Mouse (Mus musculus): ENCODE measurements at regions not wholly inside any gene's neighbourhood (a gene's known extent, or its start where the extent isn't known, plus 50 kb on each side); places are given as distances from the start of the nearest gene placed in this dataset.
A peak's percentile ranks its signal among the peaks of the same experiment; 100 is the strongest.

GRCm38 (mm10) chr12:7382455-7382854, 595.0 kb upstream of the Apob start:
- DNase-seq (ENCODE audit: low spot score in 2 of 2) = no peak

- DNase-seq (ENCODE audit: low spot score in 2 of 2) = no peak
These were observed 573.6 kb upstream of the Apob start for GRCm38 (mm10) chr12:7403800-7404199.

- DNase-seq (ENCODE audit: low spot score in 2 of 2) = no peak
These were observed 565.6 kb upstream of the Apob start for GRCm38 (mm10) chr12:7411810-7412209.

GRCm38 (mm10) chr12:7420276-7420675, 557.2 kb upstream of the Apob start:
- no peak for DNase-seq (ENCODE audit: low spot score in 2 of 2)

- DNase-seq (ENCODE audit: low spot score in 2 of 2) = no peak
These were observed 555.5 kb upstream of the Apob start for GRCm38 (mm10) chr12:7421826-7422540.

- peak in 1 of 2 experiments; percentile 18 for DNase-seq (ENCODE audit: low spot score in 2 of 2)
These were observed 546.5 kb upstream of the Apob start for GRCm38 (mm10) chr12:7430981-7431380.

GRCm38 (mm10) chr12:7445238-7445637, 532.2 kb upstream of the Apob start:
- no peak for DNase-seq (ENCODE audit: low spot score in 2 of 2)

- no peak for DNase-seq (ENCODE audit: low spot score in 2 of 2)
These were observed 526.9 kb upstream of the Apob start for GRCm38 (mm10) chr12:7450506-7450905.

- no peak for DNase-seq (ENCODE audit: low spot score in 2 of 2)
These were observed 520.4 kb upstream of the Apob start for GRCm38 (mm10) chr12:7457036-7457435.

GRCm38 (mm10) chr12:7457544-7457943, 519.9 kb upstream of the Apob start:
- DNase-seq (ENCODE audit: low spot score in 2 of 2) = no peak

- DNase-seq (ENCODE audit: low spot score in 2 of 2) = no peak
These were observed 512.5 kb upstream of the Apob start for GRCm38 (mm10) chr12:7464947-7465346.

GRCm38 (mm10) chr12:7512579-7513248, 464.7 kb upstream of the Apob start:
- no peak for DNase-seq (ENCODE audit: low spot score in 2 of 2)

GRCm38 (mm10) chr12:7537389-7537788, 440.1 kb upstream of the Apob start:
- no peak for DNase-seq (ENCODE audit: low spot score in 2 of 2)

GRCm38 (mm10) chr12:7543281-7543981, 434.0 kb upstream of the Apob start:
- no peak for DNase-seq (ENCODE audit: low spot score in 2 of 2)

- no peak for DNase-seq (ENCODE audit: low spot score in 2 of 2)
These were observed 428.7 kb upstream of the Apob start for GRCm38 (mm10) chr12:7548759-7549158.

- DNase-seq (ENCODE audit: low spot score in 2 of 2) = no peak
These were observed 417.2 kb upstream of the Apob start for GRCm38 (mm10) chr12:7560245-7560644.

GRCm38 (mm10) chr12:7576081-7576480, 401.4 kb upstream of the Apob start:
- no peak for DNase-seq (ENCODE audit: low spot score in 2 of 2)

- no peak for DNase-seq (ENCODE audit: low spot score in 2 of 2)
These were observed 389.9 kb upstream of the Apob start for GRCm38 (mm10) chr12:7587501-7587900.

GRCm38 (mm10) chr12:7611272-7612092, 366.0 kb upstream of the Apob start:
- no peak for DNase-seq (ENCODE audit: low spot score in 2 of 2)

- no peak for DNase-seq (ENCODE audit: low spot score in 2 of 2)
These were observed 340.9 kb upstream of the Apob start for GRCm38 (mm10) chr12:7636417-7637175.

- DNase-seq (ENCODE audit: low spot score in 2 of 2) = no peak
These were observed 339.8 kb upstream of the Apob start for GRCm38 (mm10) chr12:7637629-7638028.

Measured in frontal cortex, postnatal 10 days (tissue).